Mouse (Mus musculus) lung, postnatal 0 days (tissue): ENCODE measurements around the gene Myo10.

Experiments used
- CTCF ChIP-seq: IDR thresholded peaks from 2 replicates; pipeline ENCODE4 v1.5.1; 2016; ENCODE audit warnings: antibody characterized with exemption, mild to moderate bottlenecking
- EP300 ChIP-seq: IDR thresholded peaks from 2 replicates; pipeline ENCODE4 v1.6.1; 2016; ENCODE audit warnings: antibody characterized with exemption, mild to moderate bottlenecking, control low read depth

DNA sequence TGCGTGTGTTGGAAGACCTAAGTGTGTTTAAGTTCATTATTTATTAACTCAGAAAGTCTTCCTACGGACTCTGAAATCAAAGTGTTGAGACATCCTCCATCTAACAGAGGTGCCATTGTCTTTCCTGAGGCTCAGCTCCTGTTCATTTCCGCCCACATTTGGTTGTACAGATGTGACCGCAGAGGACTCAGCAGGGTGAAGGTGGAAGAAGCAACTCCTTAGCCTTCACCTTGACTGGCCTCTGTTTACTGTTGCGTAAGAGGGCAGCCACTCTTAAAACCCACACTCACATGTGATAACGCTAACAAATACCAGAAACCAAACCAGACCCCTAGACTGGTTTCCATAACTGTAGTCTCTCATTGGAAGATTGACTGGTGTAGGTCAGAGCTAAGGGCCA, 9.0 kb downstream of the Myo10 start:
- TF ChIP-seq CTCF (no peak), EP300 (no peak)
